Mouse (Mus musculus) thymus, adult 2 months (tissue): ENCODE data around the gene Zfx.

Experiments
- CTCF ChIP-seq: fragments of 200-500 bp; IDR thresholded peaks from 2 replicates; pipeline ENCODE4 v1.5.1; 2012; ENCODE audit warnings: mild to moderate bottlenecking, control low read depth, low read length, moderate library complexity, borderline replicate concordance; ENCODE audit not compliant: control insufficient read depth, poor library complexity, insufficient read depth; ENCODE audit errors: extremely low read depth
- POLR2A ChIP-seq: fragments of 200-500 bp; IDR thresholded peaks from 2 replicates; pipeline ENCODE4 v1.6.1; 2012; ENCODE audit warnings: mild to moderate bottlenecking, low read length, control low read depth, moderate library complexity; ENCODE audit not compliant: control insufficient read depth, poor library complexity, insufficient read depth; ENCODE audit errors: extremely low read depth

GRCm38 (mm10) chrX:94132239-94132638 is 8.7 kb upstream of the Zfx start:
- TF ChIP-seq CTCF (no peak), POLR2A (no peak)
